Mouse (Mus musculus) hematopoietic stem cell, adult 5-6 weeks (primary cell): Measurements from ENCODE around the gene Rora. TPM values are rescaled to one million over a fixed set of nuclear protein-coding genes. Genes with fewer than 3 reads are reported as not detected.
A peak's percentile ranks its signal among the peaks of the same experiment; 100 is the strongest.

ENCODE experiments used
- ATAC-seq, 2 experiments: fragments of 125-278 bp in 1 of 2; replicated peaks in 1 of 2; 2 replicates each; pipeline ENCODE4 v1.8.0; 2016 to 2017; ENCODE audit warnings: inconsistent platforms in 2 of 2, mild to moderate bottlenecking in 2 of 2, moderate number of reproducible peaks in 2 of 2, low read depth in 1 of 2, moderate TSS enrichment in 1 of 2; ENCODE audit not compliant: low FRiP score in 2 of 2, poor library complexity in 2 of 2, severe bottlenecking in 2 of 2, insufficient read depth in 1 of 2, low TSS enrichment in 1 of 2
- total RNA-seq: library from RNA; stranded (forward); fragments of 172-1452, 232-1000 nt; gene quantifications from 2 replicates; pipeline ENCODE4 v1.2.3, GENCODE M21; 2017

The Rora gene
- total RNA-seq, 1 experiment from 2014 or later = 11.0 TPM

DNA sequence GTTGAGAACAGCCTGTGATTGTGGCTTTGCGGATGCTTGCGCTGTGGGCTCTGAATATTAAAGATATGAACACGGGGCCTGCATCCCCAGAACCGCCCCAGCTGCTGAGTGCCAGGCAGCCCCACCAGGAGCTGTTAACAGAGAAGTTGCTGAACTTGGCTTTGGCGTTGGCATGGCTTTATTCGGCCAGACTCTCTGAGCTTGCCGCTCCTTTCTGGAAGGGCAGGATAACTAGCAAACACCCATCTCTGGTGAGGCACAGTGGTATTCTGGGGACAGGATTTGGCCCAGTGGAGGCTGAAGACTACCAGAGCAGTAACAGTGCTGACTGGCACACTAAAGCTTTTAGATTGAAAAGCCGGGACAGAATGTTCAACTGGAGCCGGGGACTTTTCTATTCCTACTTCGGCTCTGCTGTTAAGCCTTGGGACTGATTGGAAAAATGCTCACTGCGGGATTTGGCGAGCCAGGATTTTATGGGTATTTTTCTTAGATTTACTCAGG lies 26.3 kb downstream of the Rora start:
- no peak for ATAC-seq

DNA sequence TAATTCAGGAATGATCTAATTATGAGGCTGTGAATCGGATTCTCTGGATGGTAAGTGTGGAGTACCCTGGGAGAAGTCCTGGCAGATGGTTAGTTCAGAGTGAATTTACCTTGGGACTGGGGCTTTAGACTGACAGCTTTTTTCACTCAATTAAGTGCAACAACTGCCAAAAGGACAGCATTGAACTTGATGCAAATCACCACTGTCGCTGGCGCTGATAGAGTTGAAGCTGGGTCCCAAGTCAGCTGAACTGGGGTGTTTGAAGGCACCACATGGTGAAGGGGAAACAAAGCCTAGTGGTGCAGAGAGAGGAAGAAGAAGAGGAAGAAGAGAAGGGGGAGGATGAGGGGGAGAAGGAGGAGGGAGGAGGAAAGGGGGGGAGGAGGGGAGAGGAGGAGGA lies 30.4 kb downstream of the Rora start:
- ATAC-seq = 0 out of 4 replicates have a peak, but pooled peaks of 1 of the 2 experiments have one; percentile 42

DNA sequence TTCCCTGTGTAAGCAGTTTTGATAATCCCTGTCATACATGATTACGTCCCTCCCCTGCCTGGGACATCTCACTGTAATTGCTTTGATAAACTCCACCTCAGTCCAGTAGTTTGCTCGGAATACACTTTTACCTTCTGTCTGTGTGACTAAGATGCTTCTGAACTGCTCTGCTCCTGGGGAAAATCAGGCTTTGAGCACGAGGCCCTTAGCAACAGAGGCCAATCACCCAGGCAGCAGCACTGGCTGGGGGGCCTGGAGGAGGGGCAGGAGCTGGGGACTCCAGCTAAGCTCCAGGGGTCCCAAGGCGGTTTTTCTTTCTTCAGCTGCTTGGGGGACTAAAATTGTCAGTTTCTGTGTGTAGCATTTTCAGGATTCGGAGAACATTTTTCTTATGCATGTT lies 32.0 kb downstream of the Rora start:
- ATAC-seq = no peak

DNA sequence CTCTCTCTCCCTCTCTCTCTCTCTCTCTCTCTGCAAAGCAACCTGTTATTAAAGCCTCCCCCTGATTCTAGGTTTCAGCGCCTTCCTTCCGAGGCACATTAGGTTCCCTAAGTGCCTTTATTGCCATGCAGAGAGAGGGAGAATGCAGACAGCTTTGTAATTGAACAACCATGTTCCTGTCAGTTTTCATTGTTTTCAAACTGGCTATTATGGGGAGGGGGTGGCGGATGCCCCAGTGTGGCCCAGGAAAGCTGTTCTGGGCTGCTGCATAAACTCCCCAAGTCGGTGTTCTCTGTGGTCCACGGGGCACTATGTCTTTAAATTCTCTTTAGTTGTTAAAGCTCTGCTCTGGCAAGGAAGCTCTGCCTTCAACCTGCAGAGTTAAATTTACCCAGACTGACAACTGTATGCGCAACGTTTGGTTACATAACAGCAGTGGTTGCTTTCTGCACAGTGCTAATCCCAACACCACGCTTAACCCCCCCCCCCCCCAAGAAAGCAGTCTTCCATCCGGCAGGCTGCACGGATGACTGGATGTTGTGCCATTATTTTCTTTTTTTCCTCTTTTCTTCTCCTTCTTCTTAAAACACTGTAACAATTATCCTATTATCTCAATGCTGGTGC lies 33.8 kb downstream of the Rora start:
- no peak for ATAC-seq

DNA sequence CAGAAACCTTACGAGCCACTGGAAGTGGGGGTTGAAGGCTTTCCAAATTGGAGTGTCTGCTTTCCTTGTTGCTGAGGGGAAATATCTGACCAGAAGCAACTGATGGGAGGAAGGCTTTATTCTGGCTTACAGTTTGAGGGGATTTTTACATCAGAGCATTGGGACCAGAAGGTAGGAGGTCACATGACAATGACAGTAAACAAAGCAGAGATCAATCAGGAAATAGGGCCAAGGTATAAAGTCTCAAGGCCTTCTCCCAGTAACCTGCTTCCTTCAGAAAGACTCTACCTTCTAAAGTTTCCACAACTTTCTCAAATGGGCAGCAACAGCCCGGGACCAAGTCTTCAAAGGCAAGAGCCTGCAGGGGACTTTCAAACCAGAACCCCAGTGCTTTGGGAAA lies 34.6 kb downstream of the Rora start:
- ATAC-seq = no peak

DNA sequence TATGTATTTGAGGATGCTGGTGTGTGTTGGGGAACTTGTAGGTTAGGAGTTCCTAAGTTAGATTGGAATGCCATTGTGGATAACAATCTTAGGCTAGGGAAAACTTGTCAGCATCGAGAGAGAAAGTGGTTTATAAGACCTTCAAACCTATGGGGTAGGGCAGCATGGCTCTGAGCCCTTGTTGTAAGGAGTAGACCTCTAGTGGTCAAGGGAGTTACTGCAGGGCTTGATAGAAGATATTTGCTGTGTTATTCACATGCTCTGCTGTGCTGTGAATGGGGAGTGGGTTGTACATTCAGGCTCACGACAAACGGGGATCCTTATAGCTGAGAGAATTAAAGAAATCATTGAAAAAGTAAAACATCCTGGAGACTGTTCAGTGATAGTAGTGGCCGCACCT lies 35.8 kb downstream of the Rora start:
- ATAC-seq = peak in 1 of 2 experiments; percentile 49; a peak in 2 of 4 replicates

DNA sequence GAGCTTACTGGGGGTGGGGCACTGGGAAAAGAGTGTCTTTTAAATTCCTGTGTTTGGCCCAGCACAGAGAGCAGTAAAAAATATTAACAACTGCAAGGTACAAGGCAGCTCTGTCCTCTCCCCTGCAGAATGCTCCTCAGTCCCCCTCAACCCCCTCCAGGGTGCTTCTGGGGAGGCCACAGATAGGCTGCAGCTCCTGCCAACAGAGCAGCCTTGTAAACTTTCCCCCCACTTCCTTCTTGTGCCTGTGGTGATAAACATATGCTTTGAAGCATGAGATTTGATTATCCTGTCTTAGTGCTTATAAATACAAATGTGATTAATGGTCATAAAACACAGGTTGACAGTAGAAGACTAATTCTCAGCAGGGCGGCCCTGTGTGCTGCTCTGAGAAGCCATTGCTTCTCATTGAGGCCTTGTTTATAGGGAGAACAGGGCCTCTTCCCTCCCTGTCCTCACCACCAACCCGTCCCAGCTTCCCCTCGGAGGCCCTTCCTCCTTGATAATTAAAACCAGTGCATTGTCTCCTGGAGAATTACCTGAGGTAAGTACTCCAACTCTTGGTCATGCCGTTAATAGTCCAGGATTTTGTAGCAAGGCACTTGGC lies 41.4 kb downstream of the Rora start:
- no peak for ATAC-seq

DNA sequence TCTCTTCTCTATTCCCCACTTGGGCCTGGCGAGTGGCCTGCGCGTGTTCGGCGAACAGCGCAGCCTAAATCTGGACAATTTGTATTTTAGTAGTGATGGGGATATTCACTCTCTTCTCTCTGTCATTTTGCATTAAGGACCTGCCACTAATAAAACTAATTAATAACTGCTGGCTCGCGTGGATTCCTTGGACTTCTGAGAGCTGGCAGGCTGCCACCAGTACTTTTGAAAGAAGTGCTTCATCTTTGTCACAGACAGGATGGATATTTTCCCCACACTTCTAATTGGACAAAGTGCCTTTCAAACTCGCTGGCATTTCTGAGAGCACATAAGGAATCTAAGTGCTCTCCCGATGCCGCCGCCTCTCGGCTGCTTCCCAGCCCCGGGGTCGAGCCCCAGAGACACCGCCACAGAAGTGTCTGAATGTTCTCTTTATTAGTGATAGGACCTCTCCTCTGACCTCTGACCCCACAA lies 41.9 kb downstream of the Rora start:
- ATAC-seq = no peak

DNA sequence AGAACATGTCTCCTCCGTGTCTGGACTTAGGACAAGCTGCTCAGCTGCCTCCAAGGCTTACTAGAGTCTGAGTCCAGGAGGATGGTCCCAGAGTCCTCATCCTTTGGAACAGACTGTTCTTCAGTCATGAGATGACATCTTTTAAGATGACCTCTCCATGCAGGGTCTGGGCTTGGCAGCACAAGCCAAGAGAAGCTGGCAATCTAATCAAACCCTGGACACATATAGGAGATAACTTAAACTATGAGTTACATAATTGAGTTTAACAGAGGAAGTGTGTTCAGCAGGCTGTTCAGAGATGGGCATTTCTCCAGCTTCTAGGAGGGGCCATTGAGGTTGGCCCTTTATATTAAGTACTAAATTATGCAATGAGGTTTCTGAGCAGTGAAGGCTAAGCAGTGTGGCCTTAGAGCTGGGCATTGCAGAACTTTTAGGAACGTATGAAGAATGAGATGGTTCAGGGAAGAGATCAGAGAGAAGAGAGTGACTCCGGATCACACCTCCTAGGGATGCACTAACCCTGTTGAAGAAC lies 42.9 kb downstream of the Rora start:
- peak in 1 of 2 experiments; percentile 32; a peak in 1 of 4 replicates for ATAC-seq

DNA sequence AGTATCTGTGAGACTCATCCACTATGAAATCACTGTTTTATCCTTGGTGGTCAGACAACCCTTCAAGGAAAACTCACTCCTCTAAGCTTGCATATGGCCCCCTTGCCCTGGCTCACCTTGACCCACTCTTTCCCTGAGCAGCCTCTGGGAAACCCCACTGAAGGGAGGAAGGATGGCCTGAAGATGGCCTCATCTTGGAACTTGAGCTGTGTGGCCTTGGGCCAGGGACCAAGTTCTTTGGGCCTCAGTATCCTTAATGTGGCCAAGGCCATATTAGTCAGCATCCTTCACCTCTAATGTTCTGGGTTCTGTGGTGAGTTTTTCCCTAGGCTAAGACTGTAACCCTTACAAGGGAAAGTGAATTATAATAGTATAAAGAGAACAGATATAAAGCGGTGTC lies 45.8 kb downstream of the Rora start:
- no peak for ATAC-seq

DNA sequence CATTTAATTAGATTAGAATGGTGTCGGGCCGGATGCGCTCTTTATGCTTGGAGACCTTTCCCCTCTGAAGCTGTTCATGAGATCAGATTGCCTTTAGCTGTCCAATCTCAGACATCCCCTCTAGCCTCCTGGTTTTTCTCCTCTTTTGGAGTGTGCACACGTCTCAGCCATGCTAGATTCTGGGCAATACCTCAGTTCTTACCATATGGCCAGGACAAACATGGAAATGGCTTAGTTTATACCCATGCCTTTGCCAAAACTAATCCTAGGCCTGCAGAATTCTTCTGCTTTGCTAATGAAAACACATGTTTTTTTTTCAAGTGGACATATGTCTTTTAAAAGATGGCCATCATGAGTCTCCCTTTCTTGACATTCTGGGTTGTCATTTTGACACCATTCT lies 46.3 kb downstream of the Rora start:
- no peak for ATAC-seq

DNA sequence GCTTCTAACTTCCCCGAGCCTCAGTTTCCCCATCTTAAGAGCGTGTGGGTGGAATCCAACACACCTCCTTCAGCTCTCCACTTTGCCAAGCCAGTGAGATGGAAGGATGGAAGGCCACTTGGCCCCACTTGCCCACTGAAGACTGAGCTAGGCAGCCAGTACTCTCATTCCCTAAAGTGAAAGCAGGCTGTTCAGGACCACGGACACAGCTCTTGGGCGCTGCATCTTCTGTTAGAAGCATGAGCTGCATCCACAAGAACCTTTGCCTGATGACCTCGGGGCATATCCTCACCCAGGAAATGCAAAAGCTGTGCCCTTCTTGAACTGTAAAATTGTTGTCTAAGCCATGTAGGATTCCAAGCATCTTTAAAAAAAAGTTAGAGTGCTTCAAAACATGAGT lies 54.0 kb downstream of the Rora start:
- no peak for ATAC-seq

DNA sequence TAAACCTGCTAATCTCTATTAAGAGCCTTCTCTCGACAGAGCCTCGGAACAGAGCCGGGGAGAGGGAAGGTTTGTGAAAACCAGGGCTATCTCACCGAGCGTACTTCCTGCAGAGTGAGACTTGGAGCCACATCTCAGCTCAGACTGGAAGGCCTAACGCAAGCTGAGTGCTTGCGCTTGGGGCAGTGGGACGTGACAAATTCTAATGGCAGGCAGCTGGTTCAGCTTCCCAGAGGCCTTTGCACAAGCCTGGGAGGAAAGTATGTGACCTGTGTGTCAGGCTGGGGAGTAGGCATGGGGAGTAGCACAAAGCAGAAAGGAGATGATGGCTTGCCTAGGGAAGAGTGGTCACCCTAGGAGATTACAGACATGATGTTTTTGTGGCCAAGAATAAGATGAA lies 55.6 kb downstream of the Rora start:
- no peak for ATAC-seq

DNA sequence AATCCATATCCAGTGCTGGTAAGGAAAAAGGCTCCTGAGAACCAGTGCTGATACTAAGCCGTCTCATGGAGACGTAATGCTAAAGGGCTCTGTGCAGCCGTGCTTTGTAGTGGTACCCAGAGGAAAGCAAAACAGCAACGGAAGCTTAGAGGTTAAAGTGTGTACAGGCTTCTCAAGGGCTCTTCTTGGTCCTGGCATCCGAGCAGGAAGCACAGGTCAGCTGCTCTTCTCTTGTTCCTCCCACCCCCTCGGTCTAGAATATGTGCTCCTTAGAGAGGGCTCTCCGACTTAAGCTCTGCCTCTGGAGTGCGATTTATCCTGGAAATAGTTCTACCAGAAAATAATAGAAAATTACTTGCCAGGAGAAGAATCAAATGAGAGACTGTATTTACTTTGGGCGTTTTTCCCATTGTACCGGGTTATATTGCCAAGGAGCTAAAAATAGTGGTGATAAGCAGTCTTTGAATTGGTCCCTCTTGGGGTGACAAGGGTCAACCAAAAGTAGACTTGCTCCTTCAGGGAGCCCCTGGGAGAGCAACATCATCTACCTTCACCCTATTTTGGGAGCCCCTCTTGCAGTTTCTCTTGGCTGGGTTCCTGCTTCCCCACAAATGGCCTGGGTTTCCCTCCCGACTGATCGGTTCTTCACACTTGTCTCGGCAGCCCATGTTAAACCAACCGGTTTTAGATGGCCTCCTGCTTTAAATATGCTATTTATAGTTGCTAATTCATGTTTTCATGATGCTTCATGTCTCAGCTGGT lies 57.5 kb downstream of the Rora start:
- no peak for ATAC-seq

DNA sequence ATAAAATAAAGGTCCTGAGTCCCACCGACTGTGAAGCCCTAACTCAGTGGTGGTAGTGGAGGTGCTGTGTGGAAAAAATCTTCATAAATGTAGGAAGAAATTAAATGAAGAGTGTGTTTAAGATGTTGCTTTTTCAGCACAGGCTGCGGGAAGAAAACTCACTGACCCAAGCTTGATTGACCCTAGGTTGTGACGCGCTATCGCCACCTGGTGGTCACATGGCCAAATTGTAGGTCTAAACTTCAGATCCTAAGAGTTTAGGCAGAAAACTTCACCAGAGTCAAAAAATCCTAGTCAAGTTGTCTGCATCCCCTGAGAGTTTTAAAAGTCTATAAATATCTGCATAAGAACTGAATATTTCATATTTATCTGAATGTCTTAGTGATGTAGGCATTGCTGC lies 63.4 kb downstream of the Rora start:
- ATAC-seq = no peak

DNA sequence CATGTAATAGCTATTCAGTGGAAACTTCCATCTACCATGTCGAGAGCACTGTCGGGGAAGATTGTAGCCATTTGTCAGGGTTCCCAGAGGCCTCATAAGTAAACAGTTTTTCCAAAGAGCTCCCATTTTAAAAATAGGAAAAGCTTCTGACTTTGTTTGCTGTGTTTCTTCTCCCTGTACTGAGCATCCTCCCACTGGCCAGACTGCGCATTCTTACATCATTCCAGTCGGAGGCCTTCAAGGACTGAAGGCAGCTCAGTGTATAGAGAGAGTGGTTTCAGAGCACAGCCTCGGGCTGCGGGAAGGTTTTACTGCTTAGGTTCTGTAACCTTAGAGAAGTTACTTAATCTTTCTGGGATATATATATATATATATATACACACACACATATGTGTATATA lies 64.8 kb downstream of the Rora start:
- no peak for ATAC-seq

DNA sequence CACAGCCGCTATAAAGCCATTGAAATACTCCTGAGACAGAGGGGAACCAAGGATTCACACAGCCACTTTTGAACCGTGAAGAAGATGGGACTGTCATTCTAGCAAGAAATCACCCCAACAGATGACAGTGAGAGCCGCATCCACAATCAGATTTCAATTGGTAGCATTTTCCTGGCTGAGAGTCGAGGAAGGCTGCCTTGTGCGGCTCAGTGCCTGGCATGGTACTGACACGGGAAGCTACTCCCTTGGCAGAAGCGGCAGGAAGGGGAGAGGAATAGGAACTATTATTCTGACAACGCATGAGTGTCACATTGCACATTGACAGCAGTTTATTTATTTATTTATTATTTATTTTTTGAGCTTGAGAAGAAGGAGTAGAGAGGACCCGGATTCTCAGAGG lies 65.7 kb downstream of the Rora start:
- no peak for ATAC-seq

DNA sequence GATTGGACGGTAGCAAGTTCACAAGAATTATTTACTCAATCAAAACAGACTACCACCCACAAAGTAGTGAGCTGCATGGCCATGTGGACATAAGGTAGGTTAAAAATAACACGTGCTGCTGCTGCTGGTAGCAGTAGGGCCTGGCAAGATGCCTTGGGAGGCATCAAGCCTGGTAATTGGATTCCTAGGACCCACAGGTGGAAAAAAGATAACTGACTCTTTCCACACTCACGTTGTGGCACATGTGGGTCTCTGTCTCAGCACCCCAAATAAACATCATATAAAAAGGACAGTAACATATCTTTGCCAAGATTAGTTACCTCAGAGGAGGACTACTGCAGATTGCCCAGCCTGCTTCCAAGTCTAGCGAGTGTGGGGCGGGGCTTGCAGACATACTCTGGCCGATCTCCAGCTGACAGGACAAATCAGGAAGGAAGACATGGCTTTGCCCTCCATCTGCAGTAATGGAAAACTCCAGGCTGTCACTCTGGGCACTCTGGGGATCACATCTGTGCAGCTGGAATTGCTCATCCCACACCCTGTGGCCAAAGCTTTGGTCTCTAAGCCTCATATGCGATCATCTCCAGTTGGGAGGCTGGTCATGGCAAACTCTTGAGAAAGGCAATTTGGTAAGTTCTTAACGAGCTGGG lies 71.2 kb downstream of the Rora start:
- ATAC-seq = no peak
